Mouse (Mus musculus): ENCODE data around the gene Cbx4.

Cbx4 gene

GRCm38 (mm10) chr11:119057291-119057690 lies 28.7 kb downstream of the Cbx4 start:
- DNase-seq (ENCODE audit: low read depth, low spot score) = no peak

GRCm38 (mm10) chr11:119056301-119057211 lies 29.5 kb downstream of the Cbx4 start:
- peak; percentile 43 for DNase-seq (ENCODE audit: low read depth, low spot score)

GRCm38 (mm10) chr11:119055571-119056131 lies 30.4 kb downstream of the Cbx4 start:
- no peak for DNase-seq (ENCODE audit: low read depth, low spot score)

GRCm38 (mm10) chr11:119054351-119055345 lies 31.4 kb downstream of the Cbx4 start:
- DNase-seq (ENCODE audit: low read depth, low spot score) = no peak

- DNase-seq (ENCODE audit: low read depth, low spot score) = no peak
Observed at GRCm38 (mm10) chr11:119053738-119054350, 32.2 kb downstream of the Cbx4 start.

GRCm38 (mm10) chr11:119053257-119053670 lies 32.8 kb downstream of the Cbx4 start:
- peak; percentile 89 for DNase-seq (ENCODE audit: low read depth, low spot score)

- peak; percentile 89 for DNase-seq (ENCODE audit: low read depth, low spot score)
Observed at GRCm38 (mm10) chr11:119052661-119053256, 33.3 kb downstream of the Cbx4 start.

- DNase-seq (ENCODE audit: low read depth, low spot score) = peak; percentile 61
Observed at GRCm38 (mm10) chr11:119051927-119052660, 33.9 kb downstream of the Cbx4 start.

- no peak for DNase-seq (ENCODE audit: low read depth, low spot score)
Observed at GRCm38 (mm10) chr11:119051426-119051825, 34.6 kb downstream of the Cbx4 start.

GRCm38 (mm10) chr11:119050361-119050760 lies 35.7 kb downstream of the Cbx4 start:
- no peak for DNase-seq (ENCODE audit: low read depth, low spot score)

GRCm38 (mm10) chr11:119048133-119048510 lies 37.9 kb downstream of the Cbx4 start:
- DNase-seq (ENCODE audit: low read depth, low spot score) = no peak

GRCm38 (mm10) chr11:119047261-119048132 lies 38.5 kb downstream of the Cbx4 start:
- no peak for DNase-seq (ENCODE audit: low read depth, low spot score)

- no peak for DNase-seq (ENCODE audit: low read depth, low spot score)
Observed at GRCm38 (mm10) chr11:119046601-119047245, 39.3 kb downstream of the Cbx4 start.

GRCm38 (mm10) chr11:119044551-119045337 lies 41.3 kb downstream of the Cbx4 start:
- no peak for DNase-seq (ENCODE audit: low read depth, low spot score)

- DNase-seq (ENCODE audit: low read depth, low spot score) = peak; percentile 49
Observed at GRCm38 (mm10) chr11:119043761-119044550, 42.1 kb downstream of the Cbx4 start.

- no peak for DNase-seq (ENCODE audit: low read depth, low spot score)
Observed at GRCm38 (mm10) chr11:119043273-119043540, 42.8 kb downstream of the Cbx4 start.
